Mouse (Mus musculus): Measurements from ENCODE around the gene Pak4. TPM values are rescaled to one million over a fixed set of nuclear protein-coding genes. Genes with fewer than 3 reads are reported as not detected.

Pak4 gene
- polyA plus RNA-seq, 1 experiment from 2014 or later, result 33.9 TPM

DNA sequence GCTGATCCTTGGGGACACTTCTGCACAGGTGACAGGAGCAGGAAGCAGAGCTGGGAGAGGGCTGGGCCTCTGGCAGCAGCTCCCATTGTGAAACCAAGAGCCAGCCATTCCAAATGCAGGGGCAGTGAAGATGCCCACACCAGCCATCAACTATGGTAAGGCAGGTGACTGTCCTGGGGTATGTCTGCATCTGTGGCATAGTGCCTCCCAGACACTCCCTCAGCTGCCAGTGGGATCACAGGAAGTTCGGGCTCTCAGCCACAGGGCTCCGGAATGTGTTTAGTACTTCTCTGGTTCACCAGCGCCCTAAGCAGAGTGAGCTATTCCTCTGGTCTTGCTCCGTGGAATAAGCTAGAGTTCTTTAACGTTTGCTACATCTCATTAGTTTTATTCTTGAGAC lies 40.9 kb downstream of the Pak4 start:
- no peak for TF ChIP-seq EP300 (optimal IDR thresholded peaks at IDR 0.05)
- TF ChIP-seq CTCF (IDR thresholded peaks at IDR 0.05; ENCODE audit: low read depth), result no peak
- no peak overlapping the region for H3K4me3 ChIP-seq (ENCODE audit: low read depth, low read length)
- peak overlapping the region; percentile 18; the same call in 1 of the 2 replicates for H3K9ac ChIP-seq (ENCODE audit: low read length)
- no peaks in the 10 kb centered on the region for H3K27me3 ChIP-seq (ENCODE audit: control insufficient read depth, insufficient read depth, low read length)
- no peak for ATAC-seq (ENCODE audit: low FRiP score, low TSS enrichment)
- 50% methylated on average over 5 of the region's 5 CpGs for WGBS
- H3K27ac ChIP-seq (replicated peaks), result peak overlapping the region; percentile 61
- no peaks in the 10 kb centered on the region for H3K9me3 ChIP-seq (ENCODE audit: control insufficient read depth, low read length)
- no peak overlapping the region for H3K4me2 ChIP-seq (replicated peaks; ENCODE audit: low read depth)
- H3K4me1 ChIP-seq (replicated peaks; ENCODE audit: control insufficient read depth, insufficient read depth), result 0 out of 2 replicates have a peak, but pooled peaks cover 2% of the 10 kb centered on the region
- peaks cover 9% of the 10 kb centered on the region for H3K36me3 ChIP-seq (ENCODE audit: control insufficient read depth, insufficient read depth, low read length)
- no peak for DNase-seq (ENCODE audit: low spot score)

DNA sequence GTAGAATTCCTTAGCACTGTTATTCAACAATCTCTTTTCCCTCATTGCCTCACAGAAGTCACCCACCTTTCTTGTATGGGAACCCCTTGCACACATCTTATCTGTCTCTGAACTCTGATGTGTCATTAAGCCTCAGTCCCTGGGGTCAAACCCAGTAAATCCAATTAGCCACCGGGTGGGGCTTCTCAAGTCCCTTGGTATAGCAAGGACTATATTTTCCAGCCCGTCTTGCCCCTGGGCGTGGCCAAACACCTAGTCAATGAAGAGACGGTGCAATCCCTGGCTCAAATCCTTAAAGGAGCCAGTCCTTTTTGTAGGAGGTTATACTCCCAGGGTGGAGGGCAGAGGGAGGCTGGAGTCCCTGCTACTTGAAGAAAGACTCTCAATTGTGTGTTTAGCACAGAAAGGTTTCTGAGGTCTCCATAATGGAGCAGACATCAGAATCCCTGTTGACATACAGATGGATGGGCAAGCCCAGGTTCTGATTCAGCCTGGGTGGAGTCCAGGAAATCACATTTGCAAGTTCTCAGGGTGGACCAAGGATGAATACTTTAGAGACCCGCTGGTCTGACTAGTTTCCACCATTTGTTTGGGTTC lies 41.9 kb downstream of the Pak4 start:
- WGBS, result 10% methylated on average over 5 of the region's 5 CpGs
- H3K4me3 ChIP-seq (ENCODE audit: low read depth, low read length), result no peak overlapping the region
- H3K27ac ChIP-seq (replicated peaks), result peak overlapping the region; percentile 61
- no peak overlapping the region for H3K9ac ChIP-seq (ENCODE audit: low read length)
- H3K4me1 ChIP-seq (replicated peaks; ENCODE audit: control insufficient read depth, insufficient read depth), result 0 out of 2 replicates have a peak, but pooled peaks cover 2% of the 10 kb centered on the region
- H3K36me3 ChIP-seq (ENCODE audit: control insufficient read depth, insufficient read depth, low read length), result peaks cover 6% of the 10 kb centered on the region
- ATAC-seq (ENCODE audit: low FRiP score, low TSS enrichment) (no peak; the same call in 1 of the 2 replicates), DNase-seq (ENCODE audit: low spot score) (no peak)
- no peaks in the 10 kb centered on the region for H3K27me3 ChIP-seq (ENCODE audit: control insufficient read depth, insufficient read depth, low read length)
- no peak overlapping the region for H3K4me2 ChIP-seq (replicated peaks; ENCODE audit: low read depth)
- TF ChIP-seq CTCF (IDR thresholded peaks at IDR 0.05; ENCODE audit: low read depth) (no peak), EP300 (optimal IDR thresholded peaks at IDR 0.05) (no peak)
- H3K9me3 ChIP-seq (ENCODE audit: control insufficient read depth, low read length), result no peaks in the 10 kb centered on the region

DNA sequence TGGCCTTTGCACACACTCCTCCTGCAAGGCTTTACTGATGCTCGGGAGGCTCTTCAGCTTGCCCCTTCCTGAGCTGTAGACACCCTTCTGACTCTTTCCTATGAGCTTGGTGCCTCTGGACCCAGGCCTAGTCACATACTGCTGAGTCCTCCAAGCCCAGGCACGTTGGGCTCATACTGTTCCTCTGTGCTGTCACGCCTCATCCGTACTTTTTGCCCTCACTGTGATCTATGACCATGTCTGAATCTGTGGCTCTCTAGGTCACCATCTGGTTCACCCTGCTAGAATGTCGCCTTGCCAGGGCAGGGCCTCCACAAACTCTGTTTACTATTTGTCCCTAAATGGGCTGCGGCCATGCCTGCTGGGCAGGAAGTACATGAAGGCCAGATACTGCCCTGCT lies 44.9 kb downstream of the Pak4 start:
- Histone ChIP-seq H3K4me2 (replicated peaks; ENCODE audit: low read depth) (no peak overlapping the region), H3K9ac (ENCODE audit: low read length) (no peak overlapping the region)
- 71% methylated on average over 6 of the region's 6 CpGs for WGBS

DNA sequence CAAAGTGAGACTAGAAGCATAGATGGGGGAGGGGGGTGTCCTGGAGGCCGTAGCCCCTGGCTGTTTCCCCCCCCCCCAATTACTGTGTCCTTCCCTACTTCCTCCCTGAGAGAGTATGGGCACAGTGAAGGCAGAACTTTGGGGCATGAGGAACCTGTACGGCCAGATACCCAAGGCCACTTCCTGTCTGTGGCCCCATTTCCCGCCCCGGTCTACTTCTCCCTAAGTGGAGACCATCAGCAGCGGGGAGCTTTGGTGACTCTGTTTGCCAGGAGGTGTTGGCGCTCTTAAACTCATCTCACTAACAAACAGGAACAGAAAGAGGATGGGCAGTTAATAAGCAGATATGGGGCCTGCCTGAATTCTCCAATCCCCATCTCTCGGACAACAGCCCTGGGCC lies 50.4 kb downstream of the Pak4 start:
- H3K4me3 ChIP-seq (ENCODE audit: low read depth, low read length), result no peak overlapping the region
- 66% methylated on average over 6 of the region's 7 CpGs for WGBS
- H3K27ac ChIP-seq (replicated peaks), result peak overlapping the region; percentile 77
- H3K4me1 ChIP-seq (replicated peaks; ENCODE audit: control insufficient read depth, insufficient read depth), result 0 out of 2 replicates have a peak, but pooled peaks cover 2% of the 10 kb centered on the region
- H3K9me3 ChIP-seq (ENCODE audit: control insufficient read depth, low read length), result no peaks in the 10 kb centered on the region
- ATAC-seq (ENCODE audit: low FRiP score, low TSS enrichment) (no peak), DNase-seq (ENCODE audit: low spot score) (no peak)
- H3K4me2 ChIP-seq (replicated peaks; ENCODE audit: low read depth), result no peak overlapping the region
- no peaks in the 10 kb centered on the region; the same call in 1 of the 2 replicates for H3K27me3 ChIP-seq (ENCODE audit: control insufficient read depth, insufficient read depth, low read length)
- TF ChIP-seq EP300 (optimal IDR thresholded peaks at IDR 0.05) (no peak), CTCF (IDR thresholded peaks at IDR 0.05; ENCODE audit: low read depth) (no peak)
- H3K36me3 ChIP-seq (ENCODE audit: control insufficient read depth, insufficient read depth, low read length), result no peaks in the 10 kb centered on the region
- H3K9ac ChIP-seq (ENCODE audit: low read length), result no peak overlapping the region

More for the DNA sequence above, 44.9 kb downstream of the Pak4 start:
- ATAC-seq (ENCODE audit: low FRiP score, low TSS enrichment) (0 out of 2 replicates have a peak, but pooled peaks have one; percentile 21), DNase-seq (ENCODE audit: low spot score) (no peak)
- Histone ChIP-seq H3K27me3 (ENCODE audit: control insufficient read depth, insufficient read depth, low read length) (no peaks in the 10 kb centered on the region), H3K27ac (replicated peaks) (peak overlapping the region; percentile 59), H3K9me3 (ENCODE audit: control insufficient read depth, low read length) (no peaks in the 10 kb centered on the region), H3K4me1 (replicated peaks; ENCODE audit: control insufficient read depth, insufficient read depth) (no peaks in the 10 kb centered on the region), H3K36me3 (ENCODE audit: control insufficient read depth, insufficient read depth, low read length) (no peaks in the 10 kb centered on the region), H3K4me3 (ENCODE audit: low read depth, low read length) (no peak overlapping the region)
- no peak for TF ChIP-seq EP300 (optimal IDR thresholded peaks at IDR 0.05)
- TF ChIP-seq CTCF (IDR thresholded peaks at IDR 0.05; ENCODE audit: low read depth), result no peak

DNA sequence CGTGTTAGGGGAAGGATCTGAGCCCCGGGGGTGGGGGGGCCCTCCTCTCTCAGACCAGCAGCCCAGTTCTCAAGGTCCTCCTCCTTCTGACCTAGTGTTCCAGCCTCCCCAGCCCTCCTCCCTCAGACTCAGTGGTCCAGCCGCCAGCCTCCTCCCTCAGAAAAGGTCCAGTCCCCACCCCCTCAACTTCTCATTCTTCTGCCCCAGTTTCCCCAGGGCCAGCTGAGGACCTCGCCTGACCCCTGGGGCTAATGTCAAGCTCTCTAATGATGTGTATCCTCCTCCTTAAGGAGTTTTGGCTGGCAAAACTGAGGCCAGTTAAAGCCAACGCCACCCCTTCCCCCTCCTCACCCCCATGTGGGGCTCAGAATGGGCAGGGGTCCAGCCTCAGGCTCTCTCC lies 50.8 kb downstream of the Pak4 start, which contains the start of gene Nccrp1:
TSS of gene Nccrp1 (minus strand) at position 101 of the 400 bp plus-strand sequence.
- Histone ChIP-seq H3K27me3 (ENCODE audit: control insufficient read depth, insufficient read depth, low read length) (no peaks in the 10 kb centered on the region; the same call in 1 of the 2 replicates), H3K4me1 (replicated peaks; ENCODE audit: control insufficient read depth, insufficient read depth) (0 out of 2 replicates have a peak, but pooled peaks cover 2% of the 10 kb centered on the region), H3K27ac (replicated peaks) (peak within 1 kb of the TSS; percentile 77), H3K9me3 (ENCODE audit: control insufficient read depth, low read length) (no peaks in the 10 kb centered on the region), H3K36me3 (ENCODE audit: control insufficient read depth, insufficient read depth, low read length) (no peaks in the 10 kb centered on the region), H3K9ac (ENCODE audit: low read length) (peak within 1 kb of the TSS; percentile 35), H3K4me2 (replicated peaks; ENCODE audit: low read depth) (peak within 1 kb of the TSS; percentile 39), H3K4me3 (ENCODE audit: low read depth, low read length) (peak within 1 kb of the TSS; percentile 22)
- no peak for TF ChIP-seq EP300 (optimal IDR thresholded peaks at IDR 0.05)
- no peak for DNase-seq (ENCODE audit: low spot score)
- 9% methylated on average over 5 of the region's 5 CpGs for WGBS
- ATAC-seq (ENCODE audit: low FRiP score, low TSS enrichment), result no peak

DNA sequence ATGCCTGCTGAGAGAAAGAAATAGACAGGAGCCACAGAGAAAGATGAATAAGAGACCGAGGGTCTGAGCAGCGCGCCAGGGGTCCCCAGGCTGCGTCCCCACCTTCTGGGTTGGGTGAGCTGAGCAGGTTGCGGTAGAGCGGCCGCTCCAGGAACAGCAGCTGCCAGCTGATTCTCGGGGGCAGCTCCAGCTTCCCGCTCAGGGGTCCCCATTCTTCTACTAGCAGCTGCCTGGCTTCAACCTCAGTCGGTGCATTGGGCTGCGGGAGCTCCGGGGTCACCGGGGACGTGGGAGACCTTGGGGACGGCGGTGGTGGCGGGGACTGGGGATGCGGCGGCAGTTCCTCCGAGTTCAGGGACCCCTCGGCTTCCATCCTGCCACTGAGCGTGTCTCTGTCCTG lies 51.3 kb downstream of the Pak4 start:
- DNase-seq (ENCODE audit: low spot score) (no peak), ATAC-seq (ENCODE audit: low FRiP score, low TSS enrichment) (no peak)
- H3K4me1 ChIP-seq (replicated peaks; ENCODE audit: control insufficient read depth, insufficient read depth), result 0 out of 2 replicates have a peak, but pooled peaks cover 2% of the 10 kb centered on the region
- H3K36me3 ChIP-seq (ENCODE audit: control insufficient read depth, insufficient read depth, low read length), result no peaks in the 10 kb centered on the region
- 4% methylated on average over 22 of the region's 22 CpGs for WGBS
- H3K27me3 ChIP-seq (ENCODE audit: control insufficient read depth, insufficient read depth, low read length), result no peaks in the 10 kb centered on the region; the same call in 1 of the 2 replicates
- TF ChIP-seq CTCF (IDR thresholded peaks at IDR 0.05; ENCODE audit: low read depth), result no peak
- H3K27ac ChIP-seq (replicated peaks), result no peak overlapping the region
- peak overlapping the region; percentile 27 for H3K9ac ChIP-seq (ENCODE audit: low read length)
- no peaks in the 10 kb centered on the region for H3K9me3 ChIP-seq (ENCODE audit: control insufficient read depth, low read length)
- H3K4me2 ChIP-seq (replicated peaks; ENCODE audit: low read depth), result peak overlapping the region; percentile 39
- H3K4me3 ChIP-seq (ENCODE audit: low read depth, low read length), result peak overlapping the region; percentile 22

Data from stomach, postnatal 0 days (tissue).